Mouse (Mus musculus) liver, embryonic 14.5 days (tissue): ENCODE data around the gene Slc16a11. TPM values are rescaled to one million over a fixed set of nuclear protein-coding genes. Genes with fewer than 3 reads are reported as not detected.

Experiments
- ATAC-seq: fragments of 200-750 bp; cut with Nextera tagmentation; 2 replicates; pipeline ENCODE4 v1.8.0; 2017; ENCODE audit warnings: moderate number of reproducible peaks, mild to moderate bottlenecking, moderate library complexity; ENCODE audit not compliant: insufficient read depth
- DNase-seq, 3 experiments: peaks; one replicate each; pipeline ENCODE4 v3.0.0-alpha.2; 2012 to 2013; ENCODE audit warnings: low read depth in 3 of 3, low spot score in 3 of 3
- H3K27ac ChIP-seq: fragments of 300-500 bp; sonication (generic); 2 replicates; pipeline ENCODE4 v1.5.1; 2014; ENCODE audit warnings: moderate library complexity, mild to moderate bottlenecking, control low read depth, inconsistent platforms
- H3K27me3 ChIP-seq: fragments of 300-500 bp; sonication (generic); 2 replicates; pipeline ENCODE4 v1.6.1; 2014; ENCODE audit warnings: mild to moderate bottlenecking, low read length, moderate library complexity; ENCODE audit not compliant: control insufficient read depth, insufficient read depth
- H3K36me3 ChIP-seq: fragments of 300-500 bp; sonication (generic); replicated peaks from 2 replicates; pipeline ENCODE4 v1.6.1; 2014; ENCODE audit warnings: low read depth; ENCODE audit not compliant: control insufficient read depth, insufficient read depth
- H3K4me1 ChIP-seq, 2 experiments: fragments of 200-500 bp in 1 of 2; fragments of 300-500 bp in 1 of 2; sonication (generic) in 1 of 2; replicated peaks; 2 replicates each; pipeline ENCODE4 v1.6.1; 2012 to 2014; ENCODE audit warnings: antibody characterized with exemption in 1 of 2, inconsistent platforms in 1 of 2, low read length in 1 of 2; ENCODE audit not compliant: control insufficient read depth in 2 of 2, insufficient read depth in 2 of 2
- H3K4me2 ChIP-seq: fragments of 300-500 bp; sonication (generic); 2 replicates; pipeline ENCODE4 v1.6.1; 2014; ENCODE audit warnings: low read depth, mild to moderate bottlenecking, control low read depth, moderate library complexity
- H3K4me3 ChIP-seq, 2 experiments: fragments of 200-500 bp in 1 of 2; fragments of 300-500 bp in 1 of 2; sonication (generic) in 1 of 2; 2 replicates each; pipeline ENCODE4 v1.5.1; 2012 to 2014; ENCODE audit warnings: low read depth in 2 of 2, low read length in 2 of 2, mild to moderate bottlenecking in 2 of 2, control low read depth in 1 of 2, inconsistent platforms in 1 of 2, moderate library complexity in 1 of 2; ENCODE audit not compliant: insufficient read depth in 1 of 2
- H3K9ac ChIP-seq: fragments of 300-500 bp; sonication (generic); replicated peaks from 2 replicates; pipeline ENCODE4 v1.6.1; 2014; ENCODE audit warnings: mild to moderate bottlenecking, control low read depth, moderate library complexity
- H3K9me3 ChIP-seq: fragments of 300-500 bp; sonication (generic); 2 replicates; pipeline ENCODE4 v1.6.1; 2016; ENCODE audit warnings: low read length, mixed read lengths; ENCODE audit not compliant: control insufficient read depth
- CTCF ChIP-seq: IDR thresholded peaks from 2 replicates; pipeline ENCODE4 v1.5.1; 2016; ENCODE audit warnings: antibody characterized with exemption, low read depth, control low read depth
- EP300 ChIP-seq: IDR thresholded peaks from 2 replicates; pipeline ENCODE4 v1.6.1; 2016; ENCODE audit warnings: antibody characterized with exemption, low read depth
- WGBS: fragments of 180-500 bp; shearing (Covaris S2); extraction: QIAGEN DNeasy Blood & Tissue Kit; methylation state at CpG from one replicate; pipeline ENCODE4 v1.1.7; 2014; ENCODE audit not compliant: insufficient replicate concordance; 5-methylcytosine and 5-hydroxymethylcytosine counted together
- polyA plus RNA-seq, 2 experiments: library from polyadenylated mRNA; depleted of rRNA in 1 of 2; stranded (reverse) in 1 of 2; unstranded in 1 of 2; fragments of >200 nt; fragmentation: Nextera tagmentation in 1 of 2; extraction: Ambion mirVana in 1 of 2; gene quantifications; 2 replicates each; pipeline versions ENCODE4 v1.2.1 to v1.2.3; 2012 to 2014

Gene Slc16a11
- polyA plus RNA-seq, 2 experiments: 0.47 to 0.79 TPM

DNA sequence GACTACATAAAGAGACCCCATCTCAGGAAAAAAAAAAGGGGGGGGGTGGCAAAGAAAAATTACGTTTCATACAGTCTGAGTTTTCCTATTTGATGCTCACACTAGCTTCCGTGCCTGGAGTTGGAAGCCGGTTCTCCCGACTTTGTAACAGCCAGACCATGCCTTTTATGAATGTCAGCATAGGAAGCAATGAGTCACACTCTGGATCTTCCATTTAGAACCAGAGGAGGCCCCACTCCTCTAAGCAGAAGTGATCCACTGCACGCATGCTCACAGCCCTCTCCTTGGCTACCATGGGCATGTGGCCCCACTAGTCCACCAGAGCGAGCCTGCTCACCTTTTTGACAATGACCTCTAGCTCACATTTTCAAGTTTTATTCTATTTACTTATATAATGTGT lies 21.4 kb upstream of the Slc16a11 start:
- Histone ChIP-seq H3K4me1 (no peaks in the 10 kb centered on the region), H3K27me3 (no peaks in the 10 kb centered on the region), H3K9me3 (no peaks in the 10 kb centered on the region), H3K4me2 (no peak overlapping the region), H3K27ac (no peak overlapping the region), H3K9ac (no peak overlapping the region), H3K4me3 (no peak overlapping the region), H3K36me3 (no peaks in the 10 kb centered on the region)
- DNase-seq (no peak), ATAC-seq (no peak)
- no peak for TF ChIP-seq EP300
- TF ChIP-seq CTCF: no peak
- WGBS: 58% methylated on average over 6 of the region's 6 CpGs

DNA sequence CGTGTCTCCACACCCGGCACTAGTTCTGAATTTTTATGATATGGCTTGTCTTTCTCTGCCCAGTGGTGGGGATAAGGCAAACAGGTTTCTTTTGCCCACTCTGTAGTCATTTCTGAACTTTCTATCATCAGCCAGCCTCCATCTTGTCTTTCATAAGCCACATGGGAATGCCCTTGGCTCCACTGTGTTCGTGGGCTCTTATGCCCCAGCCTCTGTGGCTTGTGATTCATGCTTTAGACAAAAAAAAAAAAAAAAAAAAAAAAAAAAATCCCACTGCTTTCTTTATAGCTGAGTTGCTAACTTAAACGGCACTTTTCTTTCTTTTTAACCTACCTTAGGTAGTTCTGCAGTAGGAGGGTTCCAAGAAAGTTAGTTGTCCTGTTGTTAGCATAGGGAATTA lies 20.4 kb upstream of the Slc16a11 start:
- no peak overlapping the region for H3K27ac ChIP-seq
- H3K27me3 ChIP-seq: no peaks in the 10 kb centered on the region
- no peaks in the 10 kb centered on the region for H3K36me3 ChIP-seq
- DNase-seq (no peak), ATAC-seq (no peak)
- WGBS: 58% methylated on average over 4 of the region's 4 CpGs
- TF ChIP-seq EP300 (no peak), CTCF (no peak)
- H3K4me1 ChIP-seq: no peaks in the 10 kb centered on the region
- H3K4me3 ChIP-seq: no peak overlapping the region
- no peak overlapping the region for H3K9ac ChIP-seq
- no peaks in the 10 kb centered on the region for H3K9me3 ChIP-seq
- H3K4me2 ChIP-seq: no peak overlapping the region

DNA sequence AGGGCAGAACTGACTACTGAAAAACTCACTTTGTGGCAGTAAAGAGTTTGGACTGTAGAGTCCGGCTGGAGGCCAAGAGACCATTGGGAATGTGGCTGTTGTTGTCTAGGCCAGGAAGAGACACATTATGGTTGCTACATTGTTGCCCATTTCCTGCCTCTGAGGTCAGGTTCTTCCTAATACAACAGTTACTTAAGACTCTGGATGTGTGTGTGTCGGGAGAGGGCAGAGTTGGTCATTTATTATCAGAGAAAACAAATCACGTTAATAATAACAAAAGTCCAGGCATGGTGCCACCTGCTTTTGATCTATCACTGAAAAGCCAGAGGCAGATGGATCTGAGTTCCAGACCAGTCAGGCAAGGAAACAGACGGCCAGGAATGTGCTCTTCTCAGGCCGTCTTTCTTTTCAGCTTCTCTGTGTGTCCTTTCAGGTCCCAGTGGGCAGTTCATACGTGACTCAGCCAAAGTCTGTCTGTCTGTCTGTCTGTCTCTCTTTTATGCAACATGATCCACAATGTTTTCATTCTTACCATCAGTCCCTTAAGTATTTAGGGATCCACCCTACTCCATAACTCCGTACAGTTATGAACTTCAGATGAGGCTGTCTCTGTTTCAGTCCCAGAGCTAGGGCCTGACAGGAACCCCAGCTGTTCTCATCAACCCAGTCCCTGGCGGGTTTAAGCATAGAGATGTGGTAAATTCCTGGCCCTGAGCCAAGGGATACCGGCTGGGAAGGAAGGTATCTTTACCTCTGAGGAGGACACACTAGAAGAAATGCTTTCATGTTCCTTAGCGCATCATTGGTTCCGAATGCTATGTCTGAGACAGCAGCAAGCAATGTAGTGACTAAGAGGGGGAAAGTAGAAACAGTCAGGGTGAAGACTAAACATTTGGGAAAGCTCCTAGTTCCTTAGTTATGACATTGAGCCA lies 18.9 kb upstream of the Slc16a11 start:
- no peaks in the 10 kb centered on the region for H3K36me3 ChIP-seq
- no peak overlapping the region for H3K27ac ChIP-seq
- no peaks in the 10 kb centered on the region for H3K4me1 ChIP-seq
- H3K4me2 ChIP-seq: no peak overlapping the region
- H3K9me3 ChIP-seq: no peaks in the 10 kb centered on the region
- H3K4me3 ChIP-seq: no peak overlapping the region
- 51% methylated on average over 11 of the region's 11 CpGs for WGBS
- ATAC-seq (no peak), DNase-seq (no peak)
- H3K9ac ChIP-seq: no peak overlapping the region
- TF ChIP-seq CTCF: no peak
- TF ChIP-seq EP300: no peak
- no peaks in the 10 kb centered on the region for H3K27me3 ChIP-seq

DNA sequence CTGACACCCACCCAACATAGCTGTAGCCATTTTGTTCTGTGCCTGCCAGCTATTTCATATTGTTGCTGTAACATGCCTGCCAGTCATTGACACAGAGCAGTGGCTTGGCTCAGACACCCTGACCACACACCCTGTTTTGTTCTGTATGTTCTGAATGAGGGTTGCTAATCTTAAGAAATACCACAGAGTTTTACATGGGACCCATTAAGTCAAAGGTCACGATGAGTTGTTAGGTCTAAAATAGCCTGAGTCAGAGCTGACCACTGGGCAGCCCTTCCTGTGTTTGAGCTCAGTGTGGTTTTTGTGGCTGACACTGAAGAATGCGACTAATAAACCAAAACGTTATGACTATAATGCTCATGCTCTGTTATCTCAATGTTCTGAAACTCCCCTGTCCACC lies 14.2 kb upstream of the Slc16a11 start:
- ATAC-seq: no peak
- WGBS: 28% methylated on average over 3 of the region's 3 CpGs
- DNase-seq: no peak

DNA sequence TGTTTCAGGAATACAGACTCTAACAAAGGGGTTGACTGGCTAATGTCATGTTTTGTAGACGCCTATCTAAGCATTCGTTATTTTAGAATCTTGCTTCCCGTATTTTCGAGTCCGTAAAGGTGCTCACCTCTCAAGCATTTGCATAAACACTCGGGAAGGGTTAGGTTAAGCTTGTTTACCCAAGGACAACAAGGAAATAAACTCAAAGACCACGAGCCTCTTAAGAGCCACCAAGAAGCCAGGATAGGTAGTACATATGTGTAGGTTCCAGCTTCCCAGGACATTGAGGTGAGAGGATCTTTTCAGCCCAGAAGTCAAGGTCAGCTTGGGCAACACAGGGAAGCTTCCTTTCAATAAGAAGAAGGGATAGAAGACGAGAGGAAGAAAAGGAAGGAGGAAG lies 13.4 kb upstream of the Slc16a11 start:
- no peak overlapping the region for H3K4me2 ChIP-seq
- DNase-seq (no peak), ATAC-seq (no peak)
- 62% methylated on average over 8 of the region's 8 CpGs for WGBS
- no peak overlapping the region for H3K27ac ChIP-seq
- H3K9ac ChIP-seq: no peak overlapping the region
- no peaks in the 10 kb centered on the region for H3K27me3 ChIP-seq
- no peak for TF ChIP-seq CTCF
- no peak for TF ChIP-seq EP300
- no peaks in the 10 kb centered on the region for H3K9me3 ChIP-seq
- H3K4me3 ChIP-seq: no peak overlapping the region
- H3K36me3 ChIP-seq: no peaks in the 10 kb centered on the region
- H3K4me1 ChIP-seq: no peaks in the 10 kb centered on the region

More for the DNA sequence above, 14.2 kb upstream of the Slc16a11 start:
- Histone ChIP-seq H3K9me3 (no peaks in the 10 kb centered on the region), H3K4me2 (no peak overlapping the region), H3K27me3 (no peaks in the 10 kb centered on the region), H3K4me1 (no peaks in the 10 kb centered on the region), H3K27ac (no peak overlapping the region), H3K36me3 (no peaks in the 10 kb centered on the region), H3K9ac (no peak overlapping the region), H3K4me3 (no peak overlapping the region)
- no peak for TF ChIP-seq EP300
- TF ChIP-seq CTCF: no peak
